In genomic region chr17:67979248-67979647, GRCm38 (mm10) we compare ENCODE assay signal across 11 mouse cellular contexts. TPM values are rescaled to one million over a fixed set of nuclear protein-coding genes. Genes with fewer than 3 reads are reported as not detected.
DNase-seq lines count a peak whose midpoint lies in the region; ATAC-seq and TF ChIP-seq lines count a peak whose summit lies in the region.
"Had no signal": no experiment of that assay in that cellular context is flagged by ENCODE, and none has a peak within 500 bp of the region (broad histone marks: within the 10 kb centered on the region; RNA-seq: fewer than 3 reads in every experiment).

No protein-coding gene starts in this region.

- no peak for TF ChIP-seq CTCF in stomach, postnatal 0 days (IDR thresholded peaks at IDR 0.05; ENCODE audit: low read depth)

- H3K27me3 ChIP-seq in heart, embryonic 15.5 days = no peaks in the 10 kb centered on the region
- H3K27me3 ChIP-seq in lung, embryonic 15.5 days = no peaks in the 10 kb centered on the region
- no peaks in the 10 kb centered on the region for H3K27me3 ChIP-seq in stomach, postnatal 0 days (ENCODE audit: control insufficient read depth, insufficient read depth, low read length)
- H3K27me3 ChIP-seq: CH12.LX; liver, embryonic 13.5 days had no signal

- no peaks in the 10 kb centered on the region for H3K36me3 ChIP-seq in heart, embryonic 15.5 days
- no peaks in the 10 kb centered on the region for H3K36me3 ChIP-seq in lung, embryonic 15.5 days
- no peaks in the 10 kb centered on the region for H3K36me3 ChIP-seq in stomach, postnatal 0 days (ENCODE audit: control insufficient read depth, insufficient read depth, low read length)
- H3K36me3 ChIP-seq: forebrain, embryonic 10.5 days; liver, embryonic 13.5 days had no signal

- DNase-seq in heart, adult 8-10 months (ENCODE audit: low spot score) = no peak
- DNase-seq in lung, postnatal 36 days = no peak
- peak; percentile 78 for DNase-seq in adipocyte (ENCODE audit: low spot score)
- DNase-seq in stomach, postnatal 0 days (ENCODE audit: low spot score) = no peak
- no peak for DNase-seq in cerebellum, adult 8-10 months
- DNase-seq: liver, embryonic 13.5 days; right cerebral cortex, postnatal 14 days had no signal

- no peak for TF ChIP-seq EP300 in stomach, postnatal 0 days (optimal IDR thresholded peaks at IDR 0.05)

- peaks cover 10% of the 10 kb centered on the region for H3K4me1 ChIP-seq in heart, embryonic 15.5 days (replicated peaks)
- peaks cover 47% of the 10 kb centered on the region for H3K4me1 ChIP-seq in lung, embryonic 15.5 days
- H3K4me1 ChIP-seq in stomach, postnatal 0 days (replicated peaks; ENCODE audit: control insufficient read depth, insufficient read depth) = no peaks in the 10 kb centered on the region; the same call in 1 of the 2 replicates
- H3K4me1 ChIP-seq: liver, embryonic 13.5 days had no signal

- H3K4me3 ChIP-seq in heart, embryonic 15.5 days = no peak overlapping the region
- H3K4me3 ChIP-seq in lung, embryonic 15.5 days = no peak overlapping the region
- no peak overlapping the region for H3K4me3 ChIP-seq in stomach, postnatal 0 days (ENCODE audit: low read depth, low read length)
- H3K4me3 ChIP-seq: forebrain, embryonic 10.5 days; liver, embryonic 13.5 days had no signal

- no peaks in the 10 kb centered on the region for H3K9me3 ChIP-seq in heart, embryonic 15.5 days (replicated peaks)
- H3K9me3 ChIP-seq in lung, embryonic 15.5 days = no peaks in the 10 kb centered on the region
- no peaks in the 10 kb centered on the region for H3K9me3 ChIP-seq in stomach, postnatal 0 days (ENCODE audit: control insufficient read depth, low read length)
- H3K9me3 ChIP-seq: forebrain, embryonic 10.5 days; liver, embryonic 13.5 days had no signal

- no peak for ATAC-seq in heart, embryonic 15.5 days (replicated peaks; ENCODE audit: insufficient number of reproducible peaks, insufficient read depth, low FRiP score, low read depth)
- ATAC-seq in lung, embryonic 15.5 days (ENCODE audit: borderline replicate concordance, extremely low read depth, low FRiP score, low TSS enrichment) = peak; percentile 57; the same call in 1 of the 2 replicates
- ATAC-seq in stomach, postnatal 0 days (ENCODE audit: low FRiP score, low TSS enrichment) = peak; percentile 55; the same call in 1 of the 2 replicates

- peak overlapping the region; percentile 20 for H3K27ac ChIP-seq in heart, embryonic 15.5 days
- peak overlapping the region; percentile 70 for H3K27ac ChIP-seq in lung, embryonic 15.5 days
- peak overlapping the region; percentile 69 for H3K27ac ChIP-seq in stomach, postnatal 0 days (replicated peaks)
- H3K27ac ChIP-seq: forebrain, embryonic 10.5 days; liver, embryonic 13.5 days had no signal

- H3K4me2 ChIP-seq in heart, embryonic 15.5 days = no peak overlapping the region
- H3K4me2 ChIP-seq in lung, embryonic 15.5 days = no peak overlapping the region
- H3K4me2 ChIP-seq in stomach, postnatal 0 days (replicated peaks; ENCODE audit: low read depth) = peak overlapping the region; percentile 36; the same call in 1 of the 2 replicates
- H3K4me2 ChIP-seq: liver, embryonic 13.5 days had no signal

- WGBS in heart, embryonic 15.5 days = 71% methylated on average over 5 of the region's 5 CpGs
- WGBS in lung, embryonic 15.5 days = 46% methylated on average over 5 of the region's 5 CpGs
- WGBS in stomach, postnatal 0 days = 56% methylated on average over 5 of the region's 5 CpGs

- no peak overlapping the region for H3K9ac ChIP-seq in heart, embryonic 15.5 days
- peak overlapping the region; percentile 6; the same call in 1 of the 2 replicates for H3K9ac ChIP-seq in lung, embryonic 15.5 days
- no peak overlapping the region for H3K9ac ChIP-seq in stomach, postnatal 0 days (ENCODE audit: low read length)
- H3K9ac ChIP-seq: liver, embryonic 13.5 days had no signal

RNA-seq across cellular contexts. Expression of gene Arhgap28, which starts 24.7 kb away (rescaled TPM):
- polyA plus RNA-seq in heart, embryonic 15.5 days (2015; fragmentation: Nextera tagmentation; extraction: Ambion mirVana) = 11.6 and 16.3 TPM in 2 replicates
- 1 to 10 TPM; 1.3 to 2.4 (median 2.0) TPM for total RNA-seq in heart, adult 8-10 months (2022)
- polyA plus RNA-seq in lung, embryonic 15.5 days (2015; fragmentation: Nextera tagmentation; extraction: Ambion mirVana) = 46.1 and 47.2 TPM in 2 replicates
- polyA plus RNA-seq in stomach, postnatal 0 days (2015; fragmentation: Nextera tagmentation; extraction: Ambion mirVana) = 5.7 and 5.8 TPM in 2 replicates
- total RNA-seq: CH12.LX had no signal

Comparison
In these comparisons a context has a peak if more than half of its experiments do, and no peak if none do; other contexts are left out.
1. H3K27ac ChIP-seq: peak in every context shown above with its lines; median percentile 70 in lung, embryonic 15.5 days; 69 in stomach, postnatal 0 days; 20 in heart, embryonic 15.5 days.